Mouse (Mus musculus) erythroblast, embryonic 14.5 days (primary cell): ENCODE results near the gene Pramef25.
"Not testable (repeated sequence)": the region's sequence is repeated elsewhere in the genome, so short reads cannot be mapped to it uniquely, and the experiment has no call there.

Source experiments
- GATA1 ChIP-seq: IDR thresholded peaks from 2 replicates; pipeline ENCODE4 v1.6.1; 2012; ENCODE audit warnings: low read length, inconsistent platforms, mixed read lengths
- TAL1 ChIP-seq: IDR thresholded peaks from 3 replicates; pipeline ENCODE4 v1.6.1; 2012; ENCODE audit warnings: low read length, inconsistent platforms, mixed read lengths

GRCm38 (mm10) chr4:143983446-143983845 is 32.6 kb upstream of the Pramef25 start:
- TF ChIP-seq GATA1, TAL1: not testable (repeated sequence)
